Mouse (Mus musculus) T-helper 2 cell (primary cell): Measurements from ENCODE around the gene Arhgef5.

Experiments used
- in situ Hi-C: fragments of 300-600 bp; cut with MboI, MseI; formaldehyde crosslinking; loops from one replicate; pipeline ENCODE4 v1.15.1; 2025; ENCODE audit warnings: high pct_unique_total_duplicates

The Arhgef5 gene

DNA sequence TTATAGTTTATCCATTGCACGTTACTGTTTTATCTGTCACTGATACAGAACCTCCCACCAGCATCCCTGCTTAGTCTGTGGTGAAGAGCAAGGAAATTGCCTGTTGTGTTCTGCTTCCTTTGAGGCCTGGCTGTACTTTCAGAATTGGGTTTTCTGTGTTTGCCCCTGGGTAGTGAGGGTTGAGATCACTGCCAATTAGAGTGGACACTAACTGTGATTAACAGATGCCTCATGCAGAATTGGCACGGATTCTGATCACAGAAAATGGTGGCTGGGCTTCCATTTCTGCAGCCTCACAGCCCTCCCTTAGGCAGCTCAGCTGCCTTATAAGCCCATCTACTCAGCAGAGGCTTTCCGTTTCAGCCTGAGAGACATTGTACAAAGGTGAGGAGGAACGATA, 68.1 kb downstream of the Arhgef5 start:
- in situ Hi-C loops, result no loop called here

DNA sequence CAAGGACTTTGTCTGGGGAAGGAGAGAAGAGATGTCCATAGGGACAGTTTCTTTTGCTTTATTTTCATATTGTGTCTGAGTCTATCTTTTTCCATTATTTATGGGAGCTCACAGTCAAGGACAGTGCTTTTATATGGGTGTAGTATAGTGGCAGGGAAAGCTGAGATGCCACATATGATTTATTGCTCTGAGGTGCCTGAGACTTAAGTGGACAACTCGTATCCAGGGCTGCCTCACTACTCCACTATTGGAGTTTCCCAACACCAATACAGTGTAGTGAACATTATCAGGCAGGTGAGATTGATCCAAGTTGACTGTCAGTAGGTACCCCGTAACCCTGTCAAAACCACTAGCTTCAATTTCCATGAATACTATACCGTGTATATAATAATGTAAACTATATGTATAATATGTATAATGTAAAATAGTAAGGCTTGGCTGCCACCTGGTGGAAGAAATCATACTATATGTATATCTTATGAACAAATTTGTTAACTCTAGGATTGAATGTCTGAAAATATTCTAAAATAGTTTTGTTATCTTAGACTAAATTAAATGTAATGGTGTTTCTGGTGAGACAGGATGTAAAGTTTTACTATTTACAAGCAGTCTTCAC, 70.3 kb downstream of the Arhgef5 start:
- in situ Hi-C loops, result no loop called here

DNA sequence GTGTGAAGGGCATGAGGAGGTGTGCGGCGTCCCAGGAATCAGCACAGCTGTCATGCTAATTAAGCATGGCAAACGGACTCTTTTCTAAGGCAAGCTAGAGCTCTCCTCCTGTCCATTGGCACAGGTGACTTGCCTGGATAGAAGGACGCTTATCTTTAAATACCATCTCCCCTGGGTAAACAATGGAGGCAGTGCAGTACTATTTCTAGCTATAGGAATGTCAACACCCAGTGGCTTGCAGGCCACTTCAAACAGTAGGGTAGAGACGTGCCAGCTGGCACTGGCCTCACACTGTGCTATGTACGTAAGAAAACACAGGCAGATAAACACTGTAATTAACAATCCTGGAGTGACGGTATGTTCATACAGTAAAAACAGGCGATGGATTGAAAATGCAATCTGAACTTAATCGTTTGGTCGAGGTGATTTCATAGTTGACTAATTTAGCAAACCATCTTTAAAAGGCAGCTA, 72.1 kb downstream of the Arhgef5 start:
- in situ Hi-C loops, result no loop called here

DNA sequence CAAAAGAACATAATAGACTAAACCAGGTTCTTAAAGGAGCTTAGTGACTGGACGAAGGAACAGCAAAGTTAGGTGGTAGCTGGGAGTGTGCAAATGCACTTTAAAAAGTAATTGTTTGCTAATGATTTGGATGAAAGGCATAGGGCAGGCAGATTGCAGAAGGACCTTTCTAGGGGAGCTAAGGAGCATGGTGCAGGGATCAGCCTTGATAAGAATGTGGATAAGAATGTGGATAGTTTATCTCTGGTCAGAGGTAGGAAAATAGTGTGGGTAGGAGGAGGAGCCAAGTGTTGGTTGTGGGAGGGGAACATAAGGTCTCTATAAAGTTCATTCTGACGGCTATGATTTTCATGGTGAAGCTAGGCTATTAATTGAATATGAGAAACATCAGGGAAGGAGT, 73.4 kb downstream of the Arhgef5 start:
- in situ Hi-C loops, result no loop called here
